Mouse (Mus musculus): ENCODE data around the gene Bag6. TPM values are rescaled to one million over a fixed set of nuclear protein-coding genes. Genes with fewer than 3 reads are reported as not detected.

Gene Bag6
- polyA plus RNA-seq, 1 experiment: 145 TPM

DNA sequence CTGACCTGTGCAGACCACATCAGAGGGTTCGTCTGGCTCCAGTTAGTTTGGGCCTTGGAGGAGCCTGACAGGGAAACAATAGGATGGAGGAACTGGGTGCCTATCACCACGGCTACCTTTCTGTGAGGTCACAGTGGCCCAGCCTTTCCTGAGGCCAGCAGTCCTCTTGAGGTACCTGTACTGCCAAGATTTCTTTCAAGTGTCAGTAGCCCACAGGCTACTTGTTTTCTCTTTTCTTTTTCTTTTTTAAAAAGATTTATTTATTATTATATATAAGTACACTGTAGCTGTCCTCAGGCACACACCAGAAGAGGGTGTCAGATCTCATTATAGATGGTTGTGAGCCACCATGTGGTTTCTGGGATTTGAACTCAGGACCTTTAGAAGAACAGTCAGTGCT is 41.0 kb downstream of the Bag6 start, which contains the start of gene Aif1:
Gene Aif1 (minus strand): TSS at position 101 of the 400 bp plus-strand sequence.
- Histone ChIP-seq H3K27ac (ENCODE audit: insufficient read depth, low read depth, low read length) (no peak within 1 kb of the TSS), H3K4me3 (ENCODE audit: insufficient read depth, low read depth, low read length) (no peak within 1 kb of the TSS), H3K4me1 (ENCODE audit: control insufficient read depth, insufficient read depth, low read length) (0 out of 2 replicates have a peak, but pooled peaks cover 5% of the 10 kb centered on the region), H3K36me3 (ENCODE audit: control insufficient read depth, insufficient read depth, low read length) (no peaks in the 10 kb centered on the region), H3K27me3 (replicated peaks; ENCODE audit: control insufficient read depth, insufficient read depth, low read length) (no peaks in the 10 kb centered on the region)
- WGBS: 81% methylated on average over 2 of the region's 2 CpGs
- no peak for TF ChIP-seq CTCF (conservative IDR thresholded peaks at IDR 0.05; ENCODE audit: insufficient read depth, insufficient read length, low read depth, low read length)
- TF ChIP-seq POLR2A (IDR thresholded peaks at IDR 0.05; ENCODE audit: low read depth, low read length): no peak
- no peak for DNase-seq

DNA sequence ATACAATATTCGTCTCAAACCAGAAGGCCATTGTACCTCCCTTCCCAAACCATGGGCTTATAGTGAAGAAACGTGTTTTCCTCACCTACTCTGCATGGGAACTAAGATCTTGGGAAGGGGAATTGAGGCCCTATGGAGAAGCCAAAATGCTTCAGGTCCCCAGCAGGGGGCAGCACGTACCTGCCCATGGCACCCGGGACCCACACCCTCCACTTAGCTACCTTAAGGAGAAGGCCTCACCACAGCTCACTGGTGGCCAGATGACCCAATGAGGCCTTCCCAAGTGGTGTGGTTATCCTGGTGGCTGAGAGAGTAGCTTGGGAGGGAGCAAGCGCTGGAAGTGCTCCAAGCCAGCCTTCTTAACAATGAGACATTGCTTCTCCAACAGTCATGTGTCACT is 43.5 kb downstream of the Bag6 start:
- DNase-seq: peak; percentile 77
- Histone ChIP-seq H3K4me3 (ENCODE audit: insufficient read depth, low read depth, low read length) (no peak overlapping the region), H3K36me3 (ENCODE audit: control insufficient read depth, insufficient read depth, low read length) (no peaks in the 10 kb centered on the region), H3K4me1 (ENCODE audit: control insufficient read depth, insufficient read depth, low read length) (0 out of 2 replicates have a peak, but pooled peaks cover 3% of the 10 kb centered on the region), H3K27me3 (replicated peaks; ENCODE audit: control insufficient read depth, insufficient read depth, low read length) (no peaks in the 10 kb centered on the region), H3K27ac (ENCODE audit: insufficient read depth, low read depth, low read length) (no peak overlapping the region)
- 17% methylated on average over 5 of the region's 5 CpGs for WGBS
- TF ChIP-seq CTCF (conservative IDR thresholded peaks at IDR 0.05; ENCODE audit: insufficient read depth, insufficient read length, low read depth, low read length) (peak; percentile 97), POLR2A (IDR thresholded peaks at IDR 0.05; ENCODE audit: low read depth, low read length) (no peak)

DNA sequence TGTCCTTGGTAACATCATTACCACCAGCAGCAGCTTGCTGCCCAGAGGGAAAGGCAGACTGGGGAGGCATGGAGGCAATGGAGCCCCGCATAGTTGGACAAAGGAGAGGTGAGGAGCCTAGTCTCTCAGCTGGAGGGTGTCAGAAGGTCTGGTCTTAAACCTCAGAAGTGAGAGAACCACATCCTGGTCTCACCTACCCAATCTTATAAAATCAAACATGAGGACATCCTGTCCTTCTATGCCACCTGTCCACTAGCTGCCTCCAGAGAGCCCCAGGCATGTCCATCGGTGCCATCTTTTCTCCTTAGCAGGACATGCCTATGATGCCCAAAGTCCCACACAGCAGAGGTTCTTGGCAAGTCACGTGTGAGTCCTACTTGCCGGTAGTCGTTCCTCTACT is 45.1 kb downstream of the Bag6 start:
- TF ChIP-seq POLR2A (IDR thresholded peaks at IDR 0.05; ENCODE audit: low read depth, low read length) (no peak), CTCF (conservative IDR thresholded peaks at IDR 0.05; ENCODE audit: insufficient read depth, insufficient read length, low read depth, low read length) (no peak)
- no peak overlapping the region for H3K27ac ChIP-seq (ENCODE audit: insufficient read depth, low read depth, low read length)
- H3K4me1 ChIP-seq (ENCODE audit: control insufficient read depth, insufficient read depth, low read length): no peaks in the 10 kb centered on the region
- 88% methylated on average over 5 of the region's 5 CpGs for WGBS
- H3K36me3 ChIP-seq (ENCODE audit: control insufficient read depth, insufficient read depth, low read length): no peaks in the 10 kb centered on the region
- no peak for DNase-seq
- H3K4me3 ChIP-seq (ENCODE audit: insufficient read depth, low read depth, low read length): no peak overlapping the region
- no peaks in the 10 kb centered on the region for H3K27me3 ChIP-seq (replicated peaks; ENCODE audit: control insufficient read depth, insufficient read depth, low read length)

DNA sequence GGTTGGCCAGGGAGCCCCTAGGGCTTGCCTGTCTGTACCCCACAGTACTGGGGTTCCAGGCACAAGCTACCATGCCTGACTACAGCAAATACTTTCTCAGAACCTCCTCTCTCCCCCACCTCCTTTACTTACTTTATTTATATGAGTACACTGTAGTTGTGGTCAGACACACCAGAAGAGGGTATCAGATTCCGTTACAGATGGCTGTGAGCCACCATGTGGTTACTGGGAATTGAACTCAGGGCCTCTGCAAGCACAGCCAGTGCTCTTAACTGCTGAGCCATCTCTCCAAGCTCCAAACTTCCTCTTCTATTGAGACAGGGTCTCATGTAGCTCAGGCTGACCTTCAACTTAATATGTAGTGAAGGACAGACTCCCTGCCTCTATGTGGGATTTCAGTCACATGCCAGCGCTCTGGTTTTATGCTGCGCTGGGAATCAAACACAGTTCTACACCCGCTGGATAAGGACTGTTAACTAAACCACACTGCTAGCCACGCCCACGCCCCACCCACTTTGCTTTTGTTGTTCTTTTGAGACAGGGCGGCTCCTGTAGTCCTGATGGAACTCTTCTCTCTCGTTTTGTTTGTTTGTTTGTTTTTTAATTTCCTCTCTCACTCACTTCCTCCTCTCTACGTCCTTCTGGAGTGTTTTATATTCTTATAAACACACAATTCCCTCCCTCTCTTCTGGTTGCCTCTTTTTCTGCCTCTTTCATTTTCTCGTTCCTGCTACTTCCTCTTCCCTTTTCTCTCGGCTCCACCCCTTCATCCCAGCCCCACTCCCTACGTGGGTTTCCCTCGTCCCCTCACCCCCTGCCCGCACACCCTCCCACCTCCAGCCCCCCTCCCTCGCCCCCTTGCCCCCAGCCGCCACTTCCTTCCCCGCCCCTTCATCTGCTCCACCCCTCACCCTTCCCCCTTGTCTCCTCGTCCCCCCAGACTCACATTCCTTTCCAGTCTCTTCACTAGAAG is 50.9 kb downstream of the Bag6 start:
- peak; percentile 76 for DNase-seq
- peak overlapping the region; percentile 15; the same call in 1 of the 2 replicates for H3K27ac ChIP-seq (ENCODE audit: insufficient read depth, low read depth, low read length)
- WGBS: 7% methylated on average over 16 of the region's 18 CpGs
- no peaks in the 10 kb centered on the region for H3K27me3 ChIP-seq (replicated peaks; ENCODE audit: control insufficient read depth, insufficient read depth, low read length)
- H3K36me3 ChIP-seq (ENCODE audit: control insufficient read depth, insufficient read depth, low read length): no peaks in the 10 kb centered on the region
- H3K4me3 ChIP-seq (ENCODE audit: insufficient read depth, low read depth, low read length): peak overlapping the region; percentile 42
- no peaks in the 10 kb centered on the region for H3K4me1 ChIP-seq (ENCODE audit: control insufficient read depth, insufficient read depth, low read length)
- TF ChIP-seq CTCF (conservative IDR thresholded peaks at IDR 0.05; ENCODE audit: insufficient read depth, insufficient read length, low read depth, low read length): no peak
- TF ChIP-seq POLR2A (IDR thresholded peaks at IDR 0.05; ENCODE audit: low read depth, low read length): no peak

DNA sequence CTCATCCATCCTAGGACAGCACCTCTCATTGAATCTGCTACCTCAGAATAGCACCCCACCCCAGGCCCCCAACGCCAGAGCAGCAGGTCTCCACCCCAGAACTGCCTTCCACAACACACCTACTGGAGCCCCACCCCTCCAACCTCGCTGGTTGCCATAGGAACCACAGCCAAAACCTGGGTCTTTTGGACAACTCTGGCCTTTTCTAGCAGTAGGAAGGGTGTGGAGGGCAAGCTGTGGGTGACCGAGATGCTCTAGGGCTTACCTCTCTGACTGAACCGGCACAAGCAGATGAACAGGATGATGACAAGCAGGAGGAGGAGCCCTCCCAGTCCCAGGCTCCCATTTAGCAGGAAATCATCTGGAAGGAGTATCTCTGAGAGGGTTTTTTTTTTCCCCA is 51.7 kb downstream of the Bag6 start:
- 6% methylated on average over 4 of the region's 4 CpGs for WGBS

DNA sequence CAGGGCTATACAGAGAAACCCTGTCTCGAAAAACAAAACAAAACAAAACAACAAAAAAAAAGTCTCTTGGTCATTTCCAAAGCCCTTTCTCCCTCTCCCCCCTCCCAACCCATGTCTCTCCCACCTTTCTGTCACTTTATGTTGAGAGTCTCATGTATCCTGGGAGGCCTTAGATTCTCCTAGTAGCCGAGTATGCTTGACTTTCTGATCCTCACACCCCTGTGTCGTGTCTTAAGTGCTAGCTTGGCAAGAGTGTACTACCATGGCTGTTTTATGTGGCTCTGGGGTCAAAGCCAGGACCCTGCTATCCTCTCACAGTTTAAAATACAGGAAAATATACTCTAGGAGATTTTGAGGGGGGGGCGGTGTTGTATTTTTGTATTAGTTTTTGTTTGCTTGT is 52.4 kb downstream of the Bag6 start:
- no peak for TF ChIP-seq CTCF (conservative IDR thresholded peaks at IDR 0.05; ENCODE audit: insufficient read depth, insufficient read length, low read depth, low read length)
- no peak for TF ChIP-seq POLR2A (IDR thresholded peaks at IDR 0.05; ENCODE audit: low read depth, low read length)
- H3K4me1 ChIP-seq (ENCODE audit: control insufficient read depth, insufficient read depth, low read length): no peaks in the 10 kb centered on the region
- DNase-seq: no peak
- H3K36me3 ChIP-seq (ENCODE audit: control insufficient read depth, insufficient read depth, low read length): no peaks in the 10 kb centered on the region
- no peak overlapping the region for H3K27ac ChIP-seq (ENCODE audit: insufficient read depth, low read depth, low read length)
- H3K27me3 ChIP-seq (replicated peaks; ENCODE audit: control insufficient read depth, insufficient read depth, low read length): no peaks in the 10 kb centered on the region
- WGBS: 63% methylated on average over 4 of the region's 4 CpGs
- H3K4me3 ChIP-seq (ENCODE audit: insufficient read depth, low read depth, low read length): no peak overlapping the region

More for the DNA sequence above, 51.7 kb downstream of the Bag6 start:
- TF ChIP-seq POLR2A (IDR thresholded peaks at IDR 0.05; ENCODE audit: low read depth, low read length) (no peak), CTCF (conservative IDR thresholded peaks at IDR 0.05; ENCODE audit: insufficient read depth, insufficient read length, low read depth, low read length) (no peak)
- DNase-seq: no peak
- Histone ChIP-seq H3K4me3 (ENCODE audit: insufficient read depth, low read depth, low read length) (peak overlapping the region; percentile 42; the same call in 1 of the 2 replicates), H3K4me1 (ENCODE audit: control insufficient read depth, insufficient read depth, low read length) (no peaks in the 10 kb centered on the region), H3K27ac (ENCODE audit: insufficient read depth, low read depth, low read length) (no peak overlapping the region), H3K27me3 (replicated peaks; ENCODE audit: control insufficient read depth, insufficient read depth, low read length) (no peaks in the 10 kb centered on the region), H3K36me3 (ENCODE audit: control insufficient read depth, insufficient read depth, low read length) (no peaks in the 10 kb centered on the region)

DNA sequence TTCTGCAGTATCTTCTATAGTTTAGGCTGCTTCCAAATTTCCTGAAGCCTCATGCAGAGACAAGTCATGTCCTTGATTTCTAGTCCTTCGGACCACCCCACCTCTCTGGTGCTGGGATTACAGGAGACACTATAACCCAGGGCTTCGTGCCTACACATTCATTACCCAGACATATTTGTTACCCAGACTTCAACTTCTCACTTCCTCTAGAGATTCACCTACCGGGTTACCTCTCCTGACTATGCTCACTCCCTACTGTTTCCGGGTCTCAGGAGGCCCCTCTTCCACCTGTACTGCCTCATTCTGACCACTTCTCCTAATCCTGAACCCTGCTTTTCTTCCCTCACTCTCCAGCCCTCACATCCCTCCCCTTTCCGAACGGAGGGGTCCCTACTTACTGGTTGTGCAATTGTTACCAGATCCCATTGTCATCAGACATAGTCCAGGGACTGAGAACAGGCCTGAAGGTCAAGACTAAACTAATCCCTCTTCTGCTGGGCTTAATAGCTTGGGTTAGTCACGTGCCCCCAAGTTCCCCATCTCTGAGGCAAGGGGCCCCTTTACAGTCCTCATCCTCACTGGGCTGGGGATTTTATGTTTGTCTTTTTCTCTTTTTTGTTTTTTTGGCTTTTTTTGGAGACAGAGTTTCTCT is 53.1 kb downstream of the Bag6 start, which contains the start of gene Lst1:
Gene Lst1 (minus strand): TSS at position 481 of the 652 bp plus-strand sequence.
- Histone ChIP-seq H3K4me1 (ENCODE audit: control insufficient read depth, insufficient read depth, low read length) (no peaks in the 10 kb centered on the region), H3K27me3 (replicated peaks; ENCODE audit: control insufficient read depth, insufficient read depth, low read length) (no peaks in the 10 kb centered on the region), H3K36me3 (ENCODE audit: control insufficient read depth, insufficient read depth, low read length) (no peaks in the 10 kb centered on the region), H3K4me3 (ENCODE audit: insufficient read depth, low read depth, low read length) (no peak within 1 kb of the TSS), H3K27ac (ENCODE audit: insufficient read depth, low read depth, low read length) (no peak within 1 kb of the TSS)
- WGBS: 80% methylated on average over 7 of the region's 7 CpGs
- no peak for DNase-seq
- TF ChIP-seq CTCF (conservative IDR thresholded peaks at IDR 0.05; ENCODE audit: insufficient read depth, insufficient read length, low read depth, low read length): no peak

Measured in kidney, adult 2 months (tissue).